Mouse (Mus musculus) monocyte, adult 2 months (primary cell): ENCODE results near the gene Pbld1.

Source experiments
- DNase-seq, 2 experiments: peaks; one replicate each; pipeline ENCODE4 v3.0.0; 2022; ENCODE audit warnings: low spot score in 2 of 2, low read depth in 1 of 2

The Pbld1 gene

DNA sequence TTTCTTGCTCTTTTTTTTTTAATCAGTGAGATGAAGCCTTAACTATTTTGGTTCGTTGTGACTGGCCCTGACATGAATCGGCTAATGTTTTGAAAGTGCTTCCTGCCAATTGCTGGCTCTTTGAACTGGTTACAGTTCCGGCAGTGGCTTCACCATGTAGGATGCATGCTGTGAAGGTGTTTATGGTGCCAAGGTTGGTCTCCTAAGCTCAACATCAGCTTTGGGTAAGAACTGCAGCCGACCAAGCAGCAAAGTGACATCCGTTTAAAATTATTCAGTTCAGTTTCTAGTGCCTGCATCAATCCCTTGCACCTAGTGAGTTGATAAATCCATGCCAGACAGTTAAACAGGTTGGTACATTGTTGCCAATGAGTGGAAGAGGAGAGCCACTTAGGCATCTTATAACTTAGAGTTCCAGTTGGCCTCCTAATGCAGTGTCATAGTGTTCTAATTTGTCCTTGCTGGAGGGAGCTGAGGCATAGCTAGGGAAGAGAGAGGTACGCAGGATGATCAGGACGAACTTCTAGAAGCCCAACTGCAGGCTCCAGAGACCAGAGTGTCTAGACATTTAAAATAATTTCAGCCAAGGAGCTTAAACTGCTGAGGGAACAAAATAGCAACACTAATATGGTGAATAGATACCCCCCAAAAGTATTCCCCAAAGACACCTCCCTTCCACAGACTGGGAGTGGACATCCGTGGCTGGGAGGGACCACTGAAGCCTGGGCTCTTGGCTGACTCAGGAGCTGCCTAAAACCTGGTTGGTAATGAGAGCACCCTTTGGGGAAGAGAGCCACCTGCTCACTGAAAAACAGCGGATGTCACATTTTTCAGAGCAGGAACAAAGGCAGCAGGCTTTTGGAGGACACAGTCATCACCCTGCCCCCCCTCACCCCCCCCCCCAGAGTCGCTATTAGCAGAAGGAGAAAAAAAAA, 32.9 kb downstream of the Pbld1 start:
- no peak for DNase-seq

DNA sequence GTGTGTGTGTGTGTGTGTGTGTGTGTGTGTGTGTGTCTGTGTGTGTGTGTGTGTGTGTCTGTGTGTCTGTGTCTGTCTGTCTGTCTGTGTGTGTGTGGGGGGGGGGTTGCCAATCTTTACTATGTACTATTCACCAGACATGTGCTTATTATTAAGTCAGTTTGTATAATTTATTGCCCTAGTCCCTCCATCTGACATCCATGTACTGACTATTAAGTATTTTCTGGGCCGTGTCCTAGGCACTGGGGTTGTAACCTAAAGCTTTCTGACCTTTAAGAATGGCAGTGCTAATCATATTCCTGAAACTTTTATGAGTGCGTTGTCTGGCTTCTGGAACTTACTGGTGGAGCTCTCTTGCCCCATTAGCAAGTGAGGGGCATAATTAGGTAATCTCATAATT, 36.8 kb downstream of the Pbld1 start:
- DNase-seq: no peak

- DNase-seq: no peak
Measured at GRCm38 (mm10) chr10:63098191-63098590, 38.2 kb downstream of the Pbld1 start.

DNA sequence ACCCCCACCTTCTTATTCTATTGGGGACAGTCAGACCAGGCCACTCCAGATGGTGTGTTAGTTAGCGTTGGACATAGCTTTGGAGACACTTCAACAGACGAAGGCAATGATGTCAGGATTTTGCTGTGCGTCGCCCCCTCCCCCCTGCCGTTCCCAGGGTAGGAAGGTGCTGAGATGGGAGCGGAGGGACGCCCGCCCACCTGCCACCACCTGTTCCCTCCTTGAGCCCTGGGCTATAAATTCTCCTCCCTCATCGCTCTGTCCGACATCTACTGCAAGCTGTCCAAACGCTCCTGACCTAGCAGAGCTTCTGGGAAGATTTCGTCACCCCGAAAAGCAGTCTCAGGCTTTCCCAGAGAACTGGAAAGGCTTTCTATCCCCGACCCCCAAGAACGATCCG, 39.6 kb downstream of the Pbld1 start, which contains the start of gene Atoh7:
Gene Atoh7 (plus strand): TSS at position 131 of the 400 bp plus-strand sequence.
- DNase-seq: no peak

DNA sequence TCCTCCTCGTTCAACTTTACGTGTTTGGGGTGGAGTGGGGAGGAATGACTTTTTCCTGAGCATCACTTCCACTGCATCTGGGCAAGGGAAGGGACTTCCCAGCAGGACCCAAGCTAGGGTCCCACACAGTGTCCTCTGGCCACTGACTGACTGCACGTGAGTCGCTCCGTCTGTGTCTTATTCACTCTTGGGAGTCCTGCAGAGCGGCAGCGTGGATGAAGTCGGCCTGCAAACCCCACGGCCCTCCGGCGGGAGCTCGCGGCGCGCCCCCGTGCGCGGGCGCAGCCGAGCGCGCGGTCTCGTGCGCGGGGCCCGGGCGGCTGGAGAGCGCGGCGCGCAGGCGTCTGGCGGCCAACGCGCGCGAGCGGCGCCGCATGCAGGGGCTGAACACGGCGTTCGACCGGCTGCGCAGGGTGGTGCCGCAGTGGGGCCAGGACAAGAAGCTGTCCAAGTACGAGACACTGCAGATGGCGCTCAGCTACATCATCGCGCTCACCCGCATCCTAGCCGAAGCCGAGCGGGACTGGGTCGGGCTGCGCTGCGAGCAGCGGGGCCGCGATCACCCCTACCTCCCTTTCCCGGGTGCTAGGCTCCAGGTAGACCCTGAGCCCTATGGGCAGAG, 40.1 kb downstream of the Pbld1 start:
- DNase-seq: no peak

GRCm38 (mm10) chr10:63100657-63101056, 40.7 kb downstream of the Pbld1 start:
- DNase-seq: no peak

GRCm38 (mm10) chr10:63113027-63113604, 53.2 kb downstream of the Pbld1 start:
- no peak for DNase-seq

GRCm38 (mm10) chr10:63113716-63114360, 53.9 kb downstream of the Pbld1 start:
- no peak for DNase-seq

DNA sequence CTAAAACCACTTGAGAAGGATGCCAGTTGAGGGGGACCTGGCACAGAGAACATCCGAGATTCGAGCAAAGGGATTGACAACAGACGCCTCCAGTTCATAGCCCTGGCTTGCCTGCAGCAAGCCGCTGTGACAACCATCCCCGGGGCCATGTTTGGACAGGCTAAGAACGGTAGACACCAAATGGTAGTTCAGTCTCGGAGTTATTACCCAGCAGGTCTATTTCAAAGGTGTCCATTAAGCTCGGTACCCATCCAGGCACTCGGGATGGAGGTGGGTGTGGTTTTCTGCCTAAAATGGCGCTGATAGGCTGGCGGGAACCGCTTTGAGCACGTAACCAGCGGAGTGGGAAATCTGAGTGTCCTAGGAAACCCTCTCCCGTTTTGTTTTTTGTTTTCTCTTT, 55.9 kb downstream of the Pbld1 start:
- no peak for DNase-seq

- DNase-seq: no peak
Measured at GRCm38 (mm10) chr10:63116376-63116775, 56.4 kb downstream of the Pbld1 start.

GRCm38 (mm10) chr10:63117583-63117982, 57.6 kb downstream of the Pbld1 start:
- no peak for DNase-seq

GRCm38 (mm10) chr10:63119916-63120315, 60.0 kb downstream of the Pbld1 start:
- DNase-seq: no peak

DNA sequence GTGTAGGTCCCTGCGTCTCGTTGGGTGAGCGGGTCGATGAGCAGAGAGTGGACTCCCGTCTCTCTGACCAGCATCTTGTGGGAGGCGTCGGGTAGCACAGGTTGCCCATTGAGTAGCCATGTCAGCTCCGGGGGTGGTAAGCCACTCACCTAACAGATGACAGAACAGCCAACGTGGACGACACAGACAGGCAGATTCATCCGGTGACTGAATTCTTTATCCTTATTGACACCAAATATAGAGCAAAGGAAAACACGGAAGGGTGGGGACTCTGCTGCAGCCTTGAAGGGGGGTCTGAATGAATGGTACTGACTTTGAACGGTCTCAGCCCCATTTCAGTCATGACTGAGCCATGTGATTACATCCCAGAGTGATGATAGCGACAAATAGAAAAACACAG, 62.0 kb downstream of the Pbld1 start:
- no peak for DNase-seq

DNA sequence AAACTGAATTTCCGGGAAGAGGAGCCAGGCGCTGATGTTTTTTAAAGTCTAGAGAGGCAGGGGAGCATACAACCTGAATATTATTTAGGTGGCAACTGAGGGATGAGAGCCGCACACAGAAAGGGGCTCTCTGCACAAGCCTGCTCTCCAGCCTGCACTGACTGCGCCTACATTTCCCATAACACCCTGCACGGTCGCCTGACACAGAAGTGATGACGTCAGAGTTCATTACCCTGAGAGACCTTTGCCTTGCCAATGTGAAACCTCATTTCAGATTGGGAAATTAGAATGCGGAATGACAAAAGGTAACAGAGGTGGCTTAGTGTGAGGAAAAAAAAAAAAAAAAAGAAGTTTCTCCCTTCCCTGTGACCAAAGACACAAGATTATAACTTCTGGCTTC, 62.6 kb downstream of the Pbld1 start:
- no peak for DNase-seq

DNA sequence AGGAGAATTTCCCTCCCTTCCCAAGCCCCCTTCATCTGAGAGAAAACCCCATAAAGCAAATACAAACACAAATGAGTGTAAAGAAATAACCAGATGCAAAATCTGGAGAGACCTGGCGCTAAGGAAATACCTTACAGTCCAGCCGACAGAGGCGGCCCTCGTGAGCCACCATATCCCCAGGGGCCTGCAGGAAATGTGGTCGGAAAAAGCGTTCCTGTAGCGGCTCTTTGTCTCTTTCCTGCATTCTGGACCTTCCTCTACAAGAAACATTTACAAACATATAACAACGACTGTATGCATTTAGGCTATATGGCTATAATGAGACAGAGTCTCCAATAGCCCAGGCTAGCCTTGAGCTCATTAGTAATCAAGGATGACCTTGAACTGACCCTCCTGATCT, 63.2 kb downstream of the Pbld1 start:
- DNase-seq: no peak

GRCm38 (mm10) chr10:63124016-63124415, 64.1 kb downstream of the Pbld1 start:
- DNase-seq: no peak

- DNase-seq: no peak
Measured at GRCm38 (mm10) chr10:63125343-63125742, 65.4 kb downstream of the Pbld1 start.

DNA sequence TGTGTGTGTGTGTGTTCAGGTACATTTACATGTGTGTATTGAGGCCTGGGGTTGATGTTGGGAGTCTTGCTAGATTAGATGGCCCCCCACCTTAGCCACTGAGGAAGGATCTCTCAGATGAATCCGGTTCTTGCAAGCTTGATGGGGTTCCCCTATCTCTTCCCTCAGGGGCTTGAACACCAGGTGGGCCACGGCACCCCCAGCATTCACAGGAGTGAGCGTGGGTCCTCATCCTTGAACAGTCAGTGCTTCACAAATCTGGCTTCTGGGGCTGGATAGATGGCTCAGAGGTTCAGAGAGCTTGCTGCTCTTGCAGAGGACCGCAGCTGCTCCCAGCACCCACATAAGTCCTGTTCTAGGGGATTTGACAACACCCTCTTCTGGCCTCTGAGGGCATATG, 66.2 kb downstream of the Pbld1 start:
- no peak for DNase-seq

DNA sequence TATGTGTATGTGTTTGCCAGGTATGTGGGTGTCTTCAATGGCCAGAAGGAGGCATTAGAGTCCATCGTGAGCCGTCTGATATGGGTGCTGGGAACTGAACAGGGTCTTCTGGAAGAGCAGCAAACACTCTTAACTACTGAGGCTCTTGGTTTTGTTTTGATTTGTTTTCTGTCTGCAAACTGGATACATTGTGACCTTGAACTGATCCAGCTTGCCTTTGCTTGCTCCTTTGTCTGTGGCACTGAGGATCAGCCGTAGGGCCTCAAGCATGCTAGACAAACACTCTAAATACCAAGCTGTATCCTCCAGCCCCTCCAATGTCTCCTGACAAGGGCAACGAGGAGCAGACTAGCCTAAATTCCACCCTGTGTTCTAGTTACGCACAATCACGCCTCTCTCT, 67.2 kb downstream of the Pbld1 start:
- no peak for DNase-seq
